Comparison of ENCODE assay signal across 29 mouse cellular contexts in the genomic region with DNA sequence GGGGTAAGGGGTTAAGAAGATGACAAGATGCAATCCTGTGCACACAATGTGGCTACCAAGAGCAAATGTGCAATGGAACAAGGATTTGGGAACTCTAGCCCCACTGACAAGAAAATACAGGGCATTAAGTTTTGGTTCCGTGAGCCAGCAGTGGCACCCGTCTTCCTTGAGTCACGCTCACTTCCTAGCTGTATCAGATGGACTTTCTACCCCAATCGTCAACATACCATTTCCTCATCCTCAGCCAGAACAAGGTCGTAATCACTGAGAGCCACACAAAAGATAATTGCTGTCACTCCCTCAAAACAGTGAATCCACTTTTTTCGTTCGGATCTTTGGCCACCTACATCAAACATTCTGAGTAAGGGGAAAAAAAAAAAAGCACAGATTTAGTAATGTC. TPM values are rescaled to one million over a fixed set of nuclear protein-coding genes. Genes with fewer than 3 reads are reported as not detected.
DNase-seq lines count a peak whose midpoint lies in the region; ATAC-seq lines count a peak whose summit lies in the region.
"Had no signal": no experiment of that assay in that cellular context is flagged by ENCODE, and none has a peak within 500 bp of the region (broad histone marks: within the 10 kb centered on the region; RNA-seq: fewer than 3 reads in every experiment).

No protein-coding gene starts in this region.

- H3K9me3 ChIP-seq in intestine, embryonic 15.5 days: no peaks in the 10 kb centered on the region
- H3K9me3 ChIP-seq: embryonic facial prominence, embryonic 10.5 days; embryonic facial prominence, embryonic 13.5 days; forebrain, embryonic 12.5 days; hindbrain, embryonic 10.5 days; hindbrain, embryonic 13.5 days had no signal

- H3K4me3 ChIP-seq in intestine, embryonic 15.5 days (replicated peaks): no peak overlapping the region
- H3K4me3 ChIP-seq: embryonic facial prominence, embryonic 10.5 days; embryonic facial prominence, embryonic 13.5 days; erythroblast, embryonic 14.5 days; forebrain, embryonic 12.5 days; hindbrain, embryonic 10.5 days; hindbrain, embryonic 13.5 days had no signal

- no peak overlapping the region for H3K4me2 ChIP-seq in intestine, embryonic 15.5 days (replicated peaks)
- H3K4me2 ChIP-seq: embryonic facial prominence, embryonic 13.5 days; forebrain, embryonic 12.5 days; heart, embryonic 11.5 days; hindbrain, embryonic 13.5 days had no signal

- peak; percentile 81 for DNase-seq in heart, adult 11 months
- no peak for DNase-seq in heart, postnatal 14 days
- peak; percentile 59 for DNase-seq in large intestine, adult 2 months (ENCODE audit: low read depth, low spot score)
- DNase-seq in urinary bladder, postnatal 4 days (ENCODE audit: low spot score in 2 of 2): no peak
- DNase-seq: adrenal gland, adult 8-10 months; adrenal gland, postnatal 25 days; cerebellum, adult 11-12 months; cerebellum, adult 8-10 months; cerebellum, postnatal 10 days; cerebellum, postnatal 36 days; embryo, embryonic 11 days; gastrocnemius, postnatal 10 days; gastrocnemius, postnatal 36 days; heart, postnatal 36 days had no signal

- intact Hi-C loops in heart, postnatal 14 days (cut with DNase I): no loop called here

- no peak overlapping the region for H3K27ac ChIP-seq in intestine, embryonic 15.5 days
- H3K27ac ChIP-seq: embryonic facial prominence, embryonic 10.5 days; embryonic facial prominence, embryonic 13.5 days; forebrain, embryonic 12.5 days; hindbrain, embryonic 10.5 days; hindbrain, embryonic 13.5 days had no signal

- H3K27me3 ChIP-seq in intestine, embryonic 15.5 days (replicated peaks): no peaks in the 10 kb centered on the region
- H3K27me3 ChIP-seq: embryonic facial prominence, embryonic 13.5 days; forebrain, embryonic 12.5 days; hindbrain, embryonic 13.5 days had no signal

- peak; percentile 86 for ATAC-seq in intestine, embryonic 15.5 days
- no peak for ATAC-seq in megakaryocyte, adult 5-6 weeks (ENCODE audit: poor library complexity, severe bottlenecking)
- ATAC-seq: activated CD4-positive, CD25-positive, alpha-beta regulatory T cell, adult 4 months; forebrain, embryonic 16.5 days; hindbrain, embryonic 16.5 days had no signal

- 50% methylated on average over 7 of the region's 7 CpGs for WGBS in intestine, embryonic 15.5 days
- 31% methylated on average over 7 of the region's 7 CpGs for WGBS in large intestine, adult 2 months

- no peaks in the 10 kb centered on the region for H3K4me1 ChIP-seq in intestine, embryonic 15.5 days (replicated peaks)
- H3K4me1 ChIP-seq: embryonic facial prominence, embryonic 10.5 days; embryonic facial prominence, embryonic 13.5 days; forebrain, embryonic 12.5 days; hindbrain, embryonic 10.5 days; hindbrain, embryonic 13.5 days had no signal

- peaks cover 23% of the 10 kb centered on the region for H3K36me3 ChIP-seq in intestine, embryonic 15.5 days

- no peak overlapping the region for H3K9ac ChIP-seq in intestine, embryonic 15.5 days
- H3K9ac ChIP-seq: embryonic facial prominence, embryonic 13.5 days; forebrain, embryonic 12.5 days; hindbrain, embryonic 13.5 days had no signal

RNA-seq across cellular contexts. Expression of a gene that starts 19.7 kb away (rescaled TPM):
- under 1 TPM in 1 of 2 experiments, not detected in 1; 0.34 TPM for total RNA-seq in heart, postnatal 14 days (2021)
- polyA plus RNA-seq in intestine, embryonic 15.5 days (2015; fragmentation: Nextera tagmentation; extraction: Ambion mirVana): 1.9 and 2.8 TPM in 2 replicates
- polyA plus RNA-seq in large intestine, adult 2 months (2012; rRNA removed): 1.6 and 2.1 TPM in 2 replicates
- total RNA-seq in megakaryocyte, adult 5-6 weeks (2015): not detected in 2 replicates
- not detected in 2 replicates for total RNA-seq in megakaryocyte, adult 5-6 weeks (2017)
- total RNA-seq: heart, postnatal 36 days had no signal
- polyA plus RNA-seq: activated CD4-positive, CD25-positive, alpha-beta regulatory T cell, adult 4 months had no signal

RNA-seq across cellular contexts. Expression of a gene that starts 25.8 kb away (rescaled TPM):
- 1 to 10 TPM; 7.5 to 8.7 TPM for total RNA-seq in heart, postnatal 14 days (2021)
- 49.9 and 53.6 TPM in 2 replicates for polyA plus RNA-seq in intestine, embryonic 15.5 days (2015; fragmentation: Nextera tagmentation; extraction: Ambion mirVana)
- polyA plus RNA-seq in large intestine, adult 2 months (2012; rRNA removed): 82.4 and 101 TPM in 2 replicates
- total RNA-seq in megakaryocyte, adult 5-6 weeks (2015): 16.3 and 20.9 TPM in 2 replicates
- 21.8 and 23.1 TPM in 2 replicates for total RNA-seq in megakaryocyte, adult 5-6 weeks (2017)

RNA-seq across cellular contexts. Expression of a gene that starts 33.7 kb away (rescaled TPM):
- total RNA-seq in heart, postnatal 14 days (2021): 10 to 100 TPM; 25.0 to 30.2 TPM
- polyA plus RNA-seq in intestine, embryonic 15.5 days (2015; fragmentation: Nextera tagmentation; extraction: Ambion mirVana): 165 and 183 TPM in 2 replicates
- polyA plus RNA-seq in large intestine, adult 2 months (2012; rRNA removed): 35.7 and 47.2 TPM in 2 replicates
- total RNA-seq in megakaryocyte, adult 5-6 weeks (2015): 136 and 146 TPM in 2 replicates
- 154 and 160 TPM in 2 replicates for total RNA-seq in megakaryocyte, adult 5-6 weeks (2017)

RNA-seq across cellular contexts. Expression of a gene that starts 42.4 kb away (rescaled TPM):
- total RNA-seq in heart, postnatal 14 days (2021): not detected
- 0.15 and 0.21 TPM in 2 replicates for polyA plus RNA-seq in intestine, embryonic 15.5 days (2015; fragmentation: Nextera tagmentation; extraction: Ambion mirVana)
- 0.04 TPM in 2 replicates for polyA plus RNA-seq in large intestine, adult 2 months (2012; rRNA removed)
- not detected in 2 replicates for total RNA-seq in megakaryocyte, adult 5-6 weeks (2015)
- total RNA-seq in megakaryocyte, adult 5-6 weeks (2017): not detected in 2 replicates
- total RNA-seq: gastrocnemius, adult 18-20 months; gastrocnemius, postnatal 36 days; granulocyte monocyte progenitor cell, adult 5-6 weeks; heart, adult 8-10 months; heart, postnatal 36 days had no signal
- polyA plus RNA-seq: activated CD4-positive, CD25-positive, alpha-beta regulatory T cell, adult 4 months; erythroblast, embryonic 14.5 days had no signal

Comparison
In these comparisons a context has a peak if more than half of its experiments do, and no peak if none do; other contexts are left out.
1. DNase-seq: peak in heart, adult 11 months (single experiment) and large intestine, adult 2 months (single experiment); none in heart, postnatal 14 days (0 of 2) and urinary bladder, postnatal 4 days (0 of 2).
2. RNA of a gene that starts 33.7 kb away (total RNA-seq): 136 to 160 TPM in megakaryocyte, adult 5-6 weeks; 25.0 to 30.2 TPM in heart, postnatal 14 days; every median in the first group is over 4 times any median in the second.